28 mouse cellular contexts compared by ENCODE assay signal in genomic region chr2:180552340-180552739, GRCm38 (mm10). TPM values are rescaled to one million over a fixed set of nuclear protein-coding genes. Genes with fewer than 3 reads are reported as not detected.
"Had no signal": no experiment of that assay in that cellular context is flagged by ENCODE, and none has a peak within 500 bp of the region (broad histone marks: within the 10 kb centered on the region; RNA-seq: fewer than 3 reads in every experiment).

No protein-coding gene starts in this region.

- H3K36me3 ChIP-seq: heart, embryonic 10.5 days; heart, embryonic 12.5 days; hindbrain, embryonic 10.5 days; hindbrain, embryonic 12.5 days; intestine, embryonic 15.5 days; limb, embryonic 10.5 days; limb, embryonic 12.5 days; liver, embryonic 13.5 days; liver, embryonic 15.5 days had no signal

- DNase-seq: gastrocnemius, adult 2 months; gastrocnemius, postnatal 10 days; gastrocnemius, postnatal 25 days; heart, adult 18-20 months; heart, postnatal 10 days; heart, postnatal 4 days; kidney, adult 18-20 months; kidney, adult 8-10 months; kidney, postnatal 10 days; kidney, postnatal 25 days; kidney, postnatal 4 days; liver; liver, embryonic 13.5 days had no signal

- ATAC-seq: hindbrain, embryonic 16.5 days; inflammation-experienced regulatory T-cells, adult 6 months; intestine, embryonic 15.5 days; intestine, postnatal 0 days had no signal

- H3K27me3 ChIP-seq: hindbrain, embryonic 12.5 days; intestine, embryonic 15.5 days; liver, embryonic 13.5 days; liver, embryonic 15.5 days had no signal

- H3K4me1 ChIP-seq: heart, embryonic 12.5 days; liver, embryonic 13.5 days; liver, embryonic 15.5 days had no signal

- H3K4me2 ChIP-seq: heart, embryonic 12.5 days; hindbrain, embryonic 12.5 days; hindbrain, embryonic 14.5 days; intestine, embryonic 15.5 days; limb, embryonic 12.5 days; liver, embryonic 11.5 days; liver, embryonic 13.5 days; liver, embryonic 15.5 days had no signal

- H3K9me3 ChIP-seq: heart, embryonic 10.5 days; heart, embryonic 12.5 days; hindbrain, embryonic 10.5 days; hindbrain, embryonic 12.5 days; intestine, embryonic 15.5 days; limb, embryonic 10.5 days; limb, embryonic 12.5 days; liver, embryonic 13.5 days; liver, embryonic 15.5 days had no signal

- H3K4me3 ChIP-seq: gastrocnemius, adult 2 months; heart, embryonic 10.5 days; heart, embryonic 12.5 days; hindbrain, embryonic 10.5 days; hindbrain, embryonic 12.5 days; intestine, embryonic 15.5 days; layer of hippocampus, adult 2 months; left cerebral cortex, adult 2 months; limb, embryonic 10.5 days; limb, embryonic 12.5 days; liver, embryonic 13.5 days; liver, embryonic 15.5 days had no signal

- H3K9ac ChIP-seq: heart, embryonic 12.5 days; hindbrain, embryonic 12.5 days; hindbrain, embryonic 14.5 days; intestine, embryonic 15.5 days; limb, embryonic 12.5 days; liver, embryonic 13.5 days; liver, embryonic 15.5 days had no signal

- H3K27ac ChIP-seq: gastrocnemius, adult 2 months; heart, embryonic 10.5 days; hindbrain, embryonic 10.5 days; hindbrain, embryonic 12.5 days; hindbrain, embryonic 14.5 days; intestine, embryonic 15.5 days; layer of hippocampus, adult 2 months; left cerebral cortex, adult 2 months; limb, embryonic 12.5 days; liver, embryonic 13.5 days; liver, embryonic 15.5 days had no signal

RNA-seq across cellular contexts. Expression of gene Ntsr1, which starts 52.6 kb away (rescaled TPM):
- polyA plus RNA-seq: inflammation-experienced regulatory T-cells, adult 6 months had no signal
